Mouse (Mus musculus) C2C12 (cell line): ENCODE measurements at regions not wholly inside any gene's neighbourhood (a gene's known extent, or its start where the extent isn't known, plus 50 kb on each side); places are given as distances from the start of the nearest gene placed in this dataset.

ENCODE experiments used
- CTCF ChIP-seq: IDR thresholded peaks from one replicate; pipeline ENCODE4 v1.5.1; 2011; ENCODE audit not compliant: control insufficient read depth, insufficient read depth, insufficient read length
- FOSL1 ChIP-seq: IDR thresholded peaks from one replicate; pipeline ENCODE4 v1.8.0; 2011; ENCODE audit warnings: mild to moderate bottlenecking, low read length; ENCODE audit not compliant: poor library complexity, insufficient read depth, severe bottlenecking
- MAX ChIP-seq: IDR thresholded peaks from one replicate; pipeline ENCODE4 v1.6.1; 2011; ENCODE audit warnings: mild to moderate bottlenecking, control low read depth
- MYOD1 ChIP-seq: IDR thresholded peaks from one replicate; pipeline ENCODE4 v1.6.1; 2011; ENCODE audit warnings: low read depth; ENCODE audit not compliant: control insufficient read depth, insufficient read length
- MYOG ChIP-seq: IDR thresholded peaks from one replicate; pipeline ENCODE4 v1.6.1; 2011; ENCODE audit not compliant: control insufficient read depth, insufficient read length; ENCODE audit errors: extremely low read depth
- USF1 ChIP-seq: IDR thresholded peaks from one replicate; pipeline ENCODE4 v1.6.1; 2011; ENCODE audit warnings: low read depth, mild to moderate bottlenecking, control low read depth, moderate library complexity

DNA sequence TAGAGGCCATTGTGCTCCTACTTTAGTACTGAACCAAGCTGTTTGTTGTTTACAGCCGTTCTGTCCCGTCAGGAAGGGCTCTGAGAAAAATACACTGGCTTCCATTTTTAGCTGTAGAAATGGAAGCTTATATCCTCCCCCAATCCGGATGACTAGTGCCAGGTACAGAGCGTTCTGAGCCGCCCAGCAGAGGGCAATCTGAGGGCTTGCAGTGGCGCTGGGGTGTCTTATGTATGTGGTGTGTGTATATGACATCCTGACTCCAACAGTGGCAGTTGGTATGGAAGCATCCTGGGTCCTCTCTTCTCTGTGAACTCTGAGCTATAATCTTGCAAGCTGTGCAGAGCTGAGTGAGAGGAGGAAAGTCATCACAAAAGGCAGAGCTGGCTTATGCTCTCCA lies 389.0 kb downstream of the Rps24 start:
- TF ChIP-seq MAX (no peak), USF1 (no peak), CTCF (no peak), MYOG (no peak), MYOD1 (no peak), FOSL1 (no peak)
